Mouse (Mus musculus): ENCODE data around the gene Ikbke.

DNA sequence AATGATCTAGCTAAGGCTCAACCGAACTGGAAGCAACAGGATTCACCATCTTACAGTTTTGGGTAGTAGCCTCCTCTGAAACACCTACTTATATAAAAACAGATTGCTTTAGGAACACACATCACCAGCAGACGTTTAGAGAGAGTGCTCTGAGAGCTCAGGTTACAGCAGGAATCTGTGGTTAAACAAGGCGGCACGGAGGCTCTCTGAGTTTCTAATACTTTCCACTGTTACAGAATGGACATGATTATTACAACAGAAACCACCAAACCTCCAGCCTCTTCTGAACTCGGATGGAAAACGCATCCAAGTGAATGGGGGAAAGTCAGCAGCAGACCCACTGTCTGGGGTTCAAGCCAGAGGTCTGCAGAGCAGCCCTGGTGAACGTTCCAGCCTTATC, 43.3 kb downstream of the Ikbke start:
- no peak for TF ChIP-seq EP300 (IDR thresholded peaks at IDR 0.05; ENCODE audit: low read depth)
- no peak for TF ChIP-seq CTCF (IDR thresholded peaks at IDR 0.05; ENCODE audit: low read depth)
